In the genomic region with DNA sequence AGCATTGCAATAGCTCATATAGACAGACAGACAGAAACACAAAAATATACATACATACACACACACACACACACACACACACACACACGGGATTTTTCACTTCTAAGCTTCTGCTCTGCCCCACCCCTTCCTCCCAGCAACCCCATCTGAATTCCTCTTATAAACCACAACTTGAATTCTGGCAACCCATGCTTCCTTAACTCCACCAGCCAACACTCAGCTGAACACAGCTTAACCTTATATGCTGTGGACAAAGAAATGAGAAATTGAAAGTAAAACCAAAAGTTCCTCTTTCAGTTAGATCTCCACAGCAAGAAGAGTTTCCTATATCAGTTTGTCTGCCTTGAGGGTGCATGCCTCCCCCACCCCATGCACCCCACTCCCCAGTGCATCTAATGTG, we compare ENCODE assay signal across 20 mouse cellular contexts.
DNase-seq lines count a peak whose midpoint lies in the region; ATAC-seq and TF ChIP-seq lines count a peak whose summit lies in the region.
"Had no signal": no experiment of that assay in that cellular context is flagged by ENCODE, and none has a peak within 500 bp of the region (broad histone marks: within the 10 kb centered on the region; RNA-seq: fewer than 3 reads in every experiment).

No protein-coding gene starts in this region.

- no peaks in the 10 kb centered on the region for H3K4me1 ChIP-seq in lung, postnatal 0 days (ENCODE audit: insufficient read depth, low read depth, low read length)
- peaks cover 0 to 3% of the 10 kb centered on the region in 2 experiments; a peak in 1 of 4 replicates for H3K4me1 ChIP-seq in CH12.LX (ENCODE audit: control insufficient read depth in 1 of 2, insufficient read depth in 2 of 2)
- peaks cover 6% of the 10 kb centered on the region; the same call in 1 of the 2 replicates for H3K4me1 ChIP-seq in cerebellum, adult 2 months (ENCODE audit: control insufficient read depth, insufficient read depth, low read length)
- H3K4me1 ChIP-seq: embryonic facial prominence, embryonic 15.5 days; heart, embryonic 12.5 days; hindbrain, embryonic 10.5 days had no signal

- TF ChIP-seq CTCF in lung, postnatal 0 days (IDR thresholded peaks at IDR 0.05): no peak
- TF ChIP-seq CTCF in CH12.LX (conservative IDR thresholded peaks at IDR 0.05 in 1 of 2, IDR thresholded peaks at IDR 0.05 in 1 of 2; ENCODE audit: low read depth in 2 of 2, low read length in 2 of 2): no peak
- no peak for TF ChIP-seq CTCF in cerebellum, adult 2 months (IDR thresholded peaks at IDR 0.05; ENCODE audit: borderline replicate concordance, insufficient read depth, low read depth, low read length)

- DNase-seq in lung, postnatal 0 days (ENCODE audit: low spot score): peak; percentile 7
- no peak for DNase-seq in lung, postnatal 4 days
- peak; percentile 11 for DNase-seq in CH12.LX (ENCODE audit: extremely low read depth)
- DNase-seq in adrenal gland, postnatal 4 days (ENCODE audit: low spot score in 2 of 2): no peak
- DNase-seq in cerebellum, adult 2 months: no peak
- DNase-seq: adrenal gland, postnatal 10 days; cerebellum, adult 9-11 months; embryo, embryonic 11 days; gastrocnemius, postnatal 25 days; kidney, postnatal 4 days; liver; lung, adult 2 months; right cerebral cortex, postnatal 25 days had no signal

- no peak overlapping the region for H3K4me2 ChIP-seq in lung, postnatal 0 days (replicated peaks; ENCODE audit: low read depth, low read length)
- H3K4me2 ChIP-seq in CH12.LX (ENCODE audit: insufficient read depth, low read depth, poor library complexity, severe bottlenecking): no peak overlapping the region
- H3K4me2 ChIP-seq: embryonic facial prominence, embryonic 15.5 days; heart, embryonic 12.5 days; neural tube, embryonic 13.5 days had no signal

- no peaks in the 10 kb centered on the region for H3K36me3 ChIP-seq in lung, postnatal 0 days (ENCODE audit: insufficient read depth, low read length)
- no peaks in the 10 kb centered on the region for H3K36me3 ChIP-seq in CH12.LX (replicated peaks in 1 of 2; ENCODE audit: control insufficient read depth in 1 of 2, insufficient read depth in 1 of 2, low read length in 1 of 2)
- H3K36me3 ChIP-seq: embryonic facial prominence, embryonic 15.5 days; heart, embryonic 12.5 days; hindbrain, embryonic 10.5 days; neural tube, embryonic 13.5 days had no signal

- H3K27ac ChIP-seq in lung, postnatal 0 days (ENCODE audit: low read length): no peak overlapping the region
- no peak overlapping the region for H3K27ac ChIP-seq in CH12.LX (ENCODE audit: insufficient read depth, low read depth)
- H3K27ac ChIP-seq in cerebellum, adult 2 months (ENCODE audit: insufficient read depth, low read length): no peak overlapping the region
- H3K27ac ChIP-seq: embryonic facial prominence, embryonic 15.5 days; hindbrain, embryonic 10.5 days; neural tube, embryonic 13.5 days had no signal

- H3K9ac ChIP-seq in lung, postnatal 0 days (replicated peaks; ENCODE audit: low read depth): no peak overlapping the region
- no peak overlapping the region for H3K9ac ChIP-seq in CH12.LX (ENCODE audit: insufficient read depth, low read depth)
- H3K9ac ChIP-seq: embryonic facial prominence, embryonic 15.5 days; heart, embryonic 12.5 days; neural tube, embryonic 13.5 days had no signal

- no peak overlapping the region for H3K4me3 ChIP-seq in lung, postnatal 0 days (ENCODE audit: low read depth, low read length)
- H3K4me3 ChIP-seq in CH12.LX (replicated peaks in 1 of 3; ENCODE audit: low read depth in 2 of 3, low read length in 2 of 3, poor library complexity in 1 of 3): no peak overlapping the region
- H3K4me3 ChIP-seq in cerebellum, adult 2 months (replicated peaks; ENCODE audit: insufficient read depth, low read depth, low read length): no peak overlapping the region
- H3K4me3 ChIP-seq: embryonic facial prominence, embryonic 15.5 days; heart, embryonic 12.5 days; hindbrain, embryonic 10.5 days; neural tube, embryonic 13.5 days had no signal

- dilution Hi-C loops in CH12.LX (cut with MboI; ENCODE audit: extremely low pct_ligation_motif_present, extremely low pct_unique_long_range_greater_than_20kb, low sequenced_read_pairs): no loop called here

- no peaks in the 10 kb centered on the region for H3K9me3 ChIP-seq in lung, postnatal 0 days (ENCODE audit: low read length)
- H3K9me3 ChIP-seq in CH12.LX (replicated peaks; ENCODE audit: low read length): peaks cover 24% of the 10 kb centered on the region
- H3K9me3 ChIP-seq: embryonic facial prominence, embryonic 15.5 days; heart, embryonic 12.5 days; hindbrain, embryonic 10.5 days; neural tube, embryonic 13.5 days had no signal

- TF ChIP-seq EP300 in lung, postnatal 0 days (IDR thresholded peaks at IDR 0.05): no peak
- TF ChIP-seq EP300 in CH12.LX (IDR thresholded peaks at IDR 0.05; ENCODE audit: low read length): no peak

- no peak for ATAC-seq in lung, postnatal 0 days
- peak; percentile 90 for ATAC-seq in granulocyte monocyte progenitor cell, adult 5-6 weeks (replicated peaks; ENCODE audit: poor library complexity, severe bottlenecking)
- ATAC-seq in monocyte, adult 5-6 weeks (replicated peaks; ENCODE audit: insufficient number of reproducible peaks, low FRiP score, low TSS enrichment, poor library complexity, severe bottlenecking): peak; percentile 65
- ATAC-seq: inflammation-experienced regulatory T-cells, adult 6 months had no signal

- in situ Hi-C loops in CH12.LX (cut with MboI; ENCODE audit: low pct_ligation_motif_present, low pct_unique_long_range_greater_than_20kb, low sequenced_read_pairs): no loop called here

- no peaks in the 10 kb centered on the region for H3K27me3 ChIP-seq in lung, postnatal 0 days (replicated peaks; ENCODE audit: insufficient read depth, low read length)
- H3K27me3 ChIP-seq in CH12.LX (replicated peaks): no peaks in the 10 kb centered on the region
- H3K27me3 ChIP-seq in cerebellum, adult 2 months (ENCODE audit: control insufficient read depth, insufficient read depth, low read length): no peaks in the 10 kb centered on the region
- H3K27me3 ChIP-seq: embryonic facial prominence, embryonic 15.5 days; heart, embryonic 12.5 days; neural tube, embryonic 13.5 days had no signal

- 32% methylated on average over 1 of the region's 1 CpGs for WGBS in lung, postnatal 0 days
- 75% methylated on average over 1 of the region's 1 CpGs for WGBS in cerebellum, adult 2 months

- H3K79me2 ChIP-seq in CH12.LX (replicated peaks; ENCODE audit: control insufficient read depth, extremely low read depth, insufficient read depth, poor library complexity, severe bottlenecking): no peaks in the 10 kb centered on the region

- TF ChIP-seq POLR2A in CH12.LX (IDR thresholded peaks at IDR 0.05; ENCODE audit: low read depth, low read length): no peak
- no peak for TF ChIP-seq POLR2A in cerebellum, adult 2 months (IDR thresholded peaks at IDR 0.05; ENCODE audit: borderline replicate concordance, insufficient read depth, low read length)

- no peak for TF ChIP-seq RAD21 in CH12.LX (IDR thresholded peaks at IDR 0.05; ENCODE audit: low read depth, low read length)

TF ChIP-seq in CH12.LX, 34 proteins besides CTCF, POLR2A, EP300 and RAD21:
- TF ChIP-seq JUN (IDR thresholded peaks at IDR 0.05; ENCODE audit: insufficient read depth, low read depth, low read length): no peak
- no peak for TF ChIP-seq GABPA (IDR thresholded peaks at IDR 0.05; ENCODE audit: insufficient replicate concordance, low read depth, low read length)
- no peak for TF ChIP-seq TCF12 (IDR thresholded peaks at IDR 0.05; ENCODE audit: low read depth, low read length)
- TF ChIP-seq MEF2A (IDR thresholded peaks at IDR 0.05; ENCODE audit: borderline replicate concordance, low read depth, low read length): no peak
- no peak for TF ChIP-seq ZKSCAN1 (IDR thresholded peaks at IDR 0.05; ENCODE audit: borderline replicate concordance, low read depth, low read length)
- TF ChIP-seq SIN3A (IDR thresholded peaks at IDR 0.05; ENCODE audit: low read length): no peak
- TF ChIP-seq MAFK (IDR thresholded peaks at IDR 0.05; ENCODE audit: insufficient replicate concordance, low read length): no peak
- no peak for TF ChIP-seq NRF1 (IDR thresholded peaks at IDR 0.05; ENCODE audit: low read depth, low read length)
- TF ChIP-seq MAX (IDR thresholded peaks at IDR 0.05; ENCODE audit: low read length): no peak
- TF ChIP-seq TBP (conservative IDR thresholded peaks at IDR 0.05; ENCODE audit: low read depth, low read length): no peak
- TF ChIP-seq MAZ (IDR thresholded peaks at IDR 0.05; ENCODE audit: low read depth, low read length): no peak
- TF ChIP-seq SMC3 (IDR thresholded peaks at IDR 0.05; ENCODE audit: low read depth, low read length): no peak
- TF ChIP-seq ZNF384 (IDR thresholded peaks at IDR 0.05; ENCODE audit: low read depth, low read length): no peak
- TF ChIP-seq CHD2 (IDR thresholded peaks at IDR 0.05; ENCODE audit: low read length): no peak
- no peak for TF ChIP-seq USF1 (IDR thresholded peaks at IDR 0.05; ENCODE audit: low read depth, low read length)
- TF ChIP-seq UBTF (IDR thresholded peaks at IDR 0.05; ENCODE audit: low read depth, low read length): no peak
- TF ChIP-seq PAX5 (IDR thresholded peaks at IDR 0.05; ENCODE audit: low read length): no peak
- no peak for TF ChIP-seq ETS1 (conservative IDR thresholded peaks at IDR 0.05; ENCODE audit: low read depth, low read length)
- TF ChIP-seq RCOR1 (conservative IDR thresholded peaks at IDR 0.05; ENCODE audit: low read depth, low read length): no peak

Comparison
In these comparisons a context has a peak if more than half of its experiments do, and no peak if none do; other contexts are left out.
1. DNase-seq: peak in lung, postnatal 0 days (single experiment) and CH12.LX (single experiment); none in lung, postnatal 4 days (0 of 2), adrenal gland, postnatal 4 days (0 of 2) and cerebellum, adult 2 months (0 of 2).